Mouse (Mus musculus) forebrain, embryonic 14.5 days (tissue): ENCODE data around the gene Tead4. TPM values are rescaled to one million over a fixed set of nuclear protein-coding genes. Genes with fewer than 3 reads are reported as not detected.

Source experiments
- ATAC-seq: fragments of 200-750 bp; cut with Nextera tagmentation; 2 replicates; pipeline ENCODE4 v1.8.0; 2017; ENCODE audit warnings: mild to moderate bottlenecking, moderate library complexity
- DNase-seq: peaks from one replicate; pipeline ENCODE4 v3.0.0-alpha.2; 2015; ENCODE audit warnings: low spot score
- H3K27ac ChIP-seq: fragments of 300-500 bp; sonication (generic); 2 replicates; pipeline ENCODE4 v1.5.1; 2014; ENCODE audit warnings: low read depth, mild to moderate bottlenecking, control low read depth, low read length, moderate library complexity
- H3K27me3 ChIP-seq: fragments of 300-500 bp; sonication (generic); replicated peaks from 2 replicates; pipeline ENCODE4 v1.6.1; 2014; ENCODE audit warnings: low read length, control low read depth, mixed read lengths; ENCODE audit not compliant: control insufficient read depth, insufficient read depth
- H3K36me3 ChIP-seq: fragments of 300-500 bp; sonication (generic); 2 replicates; pipeline ENCODE4 v1.6.1; 2014; ENCODE audit warnings: low read length, control low read depth; ENCODE audit not compliant: control insufficient read depth, insufficient read depth
- H3K4me1 ChIP-seq: fragments of 300-500 bp; sonication (generic); 2 replicates; pipeline ENCODE4 v1.6.1; 2014; ENCODE audit warnings: antibody characterized with exemption, low read length, control low read depth; ENCODE audit not compliant: control insufficient read depth, insufficient read depth
- H3K4me2 ChIP-seq: fragments of 300-500 bp; sonication (generic); 2 replicates; pipeline ENCODE4 v1.6.1; 2014; ENCODE audit warnings: mild to moderate bottlenecking, control low read depth, low read length
- H3K4me3 ChIP-seq: fragments of 300-500 bp; sonication (generic); 2 replicates; pipeline ENCODE4 v1.5.1; 2014; ENCODE audit warnings: low read depth, low read length, control low read depth
- H3K9ac ChIP-seq: fragments of 300-500 bp; sonication (generic); 2 replicates; pipeline ENCODE4 v1.6.1; 2014; ENCODE audit warnings: mild to moderate bottlenecking, low read length, control low read depth, moderate library complexity
- H3K9me3 ChIP-seq: fragments of 300-500 bp; sonication (generic); replicated peaks from 2 replicates; pipeline ENCODE4 v1.6.1; 2016; ENCODE audit warnings: low read length, control low read depth, mixed read lengths; ENCODE audit not compliant: control insufficient read depth
- WGBS: fragments of 180-500 bp; shearing (Covaris S2); extraction: QIAGEN DNeasy Blood & Tissue Kit; methylation state at CpG from one replicate; pipeline ENCODE4 v1.1.7; 2014; 5-methylcytosine and 5-hydroxymethylcytosine counted together
- polyA plus RNA-seq: library from polyadenylated mRNA; unstranded; fragments of >200 nt; fragmentation: Nextera tagmentation; extraction: Ambion mirVana; gene quantifications from 2 replicates; pipeline ENCODE4 v1.2.1, GENCODE M21; 2014

Tead4 gene
- polyA plus RNA-seq, 1 experiment from 2014 or later, result 0.18 TPM

DNA sequence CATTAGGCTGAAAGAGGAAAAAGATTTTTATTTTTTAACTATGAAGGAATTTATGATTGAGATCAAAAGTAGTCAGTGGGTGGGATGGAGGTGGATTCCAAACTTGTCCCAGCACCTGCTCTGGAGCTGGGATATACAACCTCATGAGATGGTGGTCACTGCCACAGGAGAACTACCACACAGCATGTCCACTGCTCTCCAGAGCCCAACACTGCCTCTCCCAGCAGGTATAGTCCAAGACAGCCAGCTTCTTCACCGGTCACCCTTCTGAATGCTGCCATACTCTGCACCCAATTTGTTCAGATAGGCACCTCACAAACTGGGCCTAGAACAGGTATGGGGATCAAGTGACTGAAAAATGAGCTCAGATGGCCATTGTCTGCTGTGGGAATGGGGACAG lies 121.0 kb downstream of the Tead4 start:
- WGBS, result 97% methylated on average over 1 of the region's 1 CpGs

DNA sequence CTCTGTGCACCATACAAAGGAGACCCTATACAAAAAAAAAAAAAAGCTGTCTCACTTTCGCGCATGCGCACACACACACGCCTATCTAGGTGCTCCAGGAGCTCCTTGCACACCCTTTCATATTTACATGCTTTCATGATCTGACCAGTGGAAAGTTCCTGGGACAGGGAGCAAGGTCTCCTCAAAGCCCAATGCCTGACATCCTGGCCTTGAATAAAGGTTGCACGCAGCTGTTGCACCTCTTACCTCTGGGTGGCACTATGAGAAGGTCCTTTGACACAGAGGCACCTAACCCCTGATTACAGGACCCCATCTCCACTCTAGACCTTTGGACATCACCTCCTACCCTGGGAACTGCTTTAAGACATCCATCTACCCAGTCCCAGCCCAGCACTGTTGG lies 121.4 kb downstream of the Tead4 start:
- Histone ChIP-seq H3K4me1 (no peaks in the 10 kb centered on the region), H3K27ac (no peak overlapping the region), H3K9me3 (no peaks in the 10 kb centered on the region), H3K4me2 (no peak overlapping the region), H3K4me3 (no peak overlapping the region), H3K9ac (no peak overlapping the region), H3K27me3 (no peaks in the 10 kb centered on the region), H3K36me3 (no peaks in the 10 kb centered on the region)
- DNase-seq, result no peak
- no peak for ATAC-seq
- WGBS, result 67% methylated on average over 5 of the region's 5 CpGs

More for the DNA sequence above, 121.0 kb downstream of the Tead4 start:
- no peaks in the 10 kb centered on the region for H3K27me3 ChIP-seq
- no peaks in the 10 kb centered on the region for H3K36me3 ChIP-seq
- H3K4me3 ChIP-seq, result no peak overlapping the region
- H3K4me1 ChIP-seq, result no peaks in the 10 kb centered on the region
- H3K9ac ChIP-seq, result no peak overlapping the region
- H3K9me3 ChIP-seq, result no peaks in the 10 kb centered on the region
- H3K27ac ChIP-seq, result no peak overlapping the region
- H3K4me2 ChIP-seq, result no peak overlapping the region
- ATAC-seq, result no peak
- no peak for DNase-seq

DNA sequence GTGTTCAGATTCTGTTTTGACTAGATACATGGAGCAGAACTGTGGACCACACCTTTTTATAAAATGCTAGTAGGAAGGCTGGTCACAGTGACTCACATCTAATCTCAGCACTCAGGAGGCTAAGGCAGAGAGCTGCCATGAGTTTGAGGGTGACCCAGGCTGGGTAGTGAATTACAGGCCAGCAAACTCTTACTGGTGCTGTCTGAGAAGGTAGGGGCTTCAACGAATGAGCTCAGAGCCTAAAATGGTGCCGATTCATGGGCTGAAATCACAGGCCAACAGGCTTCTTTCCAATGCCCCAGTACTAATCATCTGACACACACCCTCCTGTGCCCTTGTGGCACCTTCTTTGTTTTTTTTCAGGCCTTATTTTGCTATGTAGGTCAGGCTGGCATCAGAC lies 121.9 kb downstream of the Tead4 start:
- WGBS, result 81% methylated on average over 2 of the region's 2 CpGs
- no peaks in the 10 kb centered on the region for H3K36me3 ChIP-seq
- no peak overlapping the region for H3K9ac ChIP-seq
- DNase-seq (no peak), ATAC-seq (no peak)
- no peaks in the 10 kb centered on the region for H3K4me1 ChIP-seq
- H3K9me3 ChIP-seq, result no peaks in the 10 kb centered on the region
- H3K4me3 ChIP-seq, result no peak overlapping the region
- no peaks in the 10 kb centered on the region for H3K27me3 ChIP-seq
- no peak overlapping the region for H3K27ac ChIP-seq
- no peak overlapping the region for H3K4me2 ChIP-seq

Other genes starting within 250 kb of the Tead4 start
- gene Tspan9, start 157.2 kb downstream of the Tead4 start, polyA plus RNA-seq, result 23.0 and 36.2 TPM in 2 replicates
- gene Tulp3, start 55.0 kb upstream of the Tead4 start, polyA plus RNA-seq, result 10.4 and 11.5 TPM in 2 replicates
- 128 and 131 TPM in 2 replicates for gene Rhno1, start 62.1 kb upstream of the Tead4 start, polyA plus RNA-seq
- 18.4 and 21.5 TPM in 2 replicates for gene Foxm1, start 62.1 kb upstream of the Tead4 start, polyA plus RNA-seq
- 0.32 and 0.61 TPM in 2 replicates for gene Tex52, start 74.6 kb upstream of the Tead4 start, polyA plus RNA-seq
- not detected in 2 replicates for gene Gm44596, start 74.7 kb upstream of the Tead4 start, polyA plus RNA-seq
- gene Nrip2, start 98.5 kb upstream of the Tead4 start, polyA plus RNA-seq, result 4.7 TPM in 2 replicates
- gene Itfg2, start 124.1 kb upstream of the Tead4 start, polyA plus RNA-seq, result 28.0 and 32.1 TPM in 2 replicates
- gene Fkbp4, start 137.9 kb upstream of the Tead4 start, polyA plus RNA-seq, result 366 and 400 TPM in 2 replicates
- not detected in 2 replicates for gene Pzp, start 225.9 kb upstream of the Tead4 start, polyA plus RNA-seq